Mouse (Mus musculus) hindbrain, embryonic 15.5 days (tissue): ENCODE measurements around the gene Opn1mw. TPM values are rescaled to one million over a fixed set of nuclear protein-coding genes. Genes with fewer than 3 reads are reported as not detected.

Source experiments
- ATAC-seq: fragments of 200-750 bp; cut with Nextera tagmentation; 2 replicates; pipeline ENCODE4 v1.8.0; 2017; ENCODE audit warnings: low read depth, moderate number of reproducible peaks, moderate TSS enrichment; ENCODE audit not compliant: low FRiP score
- H3K27ac ChIP-seq: fragments of 300-500 bp; sonication (generic); replicated peaks from 2 replicates; pipeline ENCODE4 v1.5.1; 2015; ENCODE audit warnings: mild to moderate bottlenecking, inconsistent platforms
- H3K27me3 ChIP-seq: fragments of 300-500 bp; sonication (generic); 2 replicates; pipeline ENCODE4 v1.6.1; 2015; ENCODE audit warnings: control low read depth, inconsistent platforms
- H3K36me3 ChIP-seq: fragments of 300-500 bp; sonication (generic); 2 replicates; pipeline ENCODE4 v1.6.1; 2015; ENCODE audit warnings: control low read depth, inconsistent platforms
- H3K4me1 ChIP-seq: fragments of 300-500 bp; sonication (generic); replicated peaks from 2 replicates; pipeline ENCODE4 v1.6.1; 2015; ENCODE audit warnings: control low read depth, inconsistent platforms
- H3K4me2 ChIP-seq: fragments of 300-500 bp; sonication (generic); 2 replicates; pipeline ENCODE4 v1.6.1; 2015; ENCODE audit warnings: moderate library complexity, mild to moderate bottlenecking, inconsistent platforms
- H3K4me3 ChIP-seq: fragments of 300-500 bp; sonication (generic); 2 replicates; pipeline ENCODE4 v1.5.1; 2015; ENCODE audit warnings: mild to moderate bottlenecking, inconsistent platforms
- H3K9ac ChIP-seq: fragments of 300-500 bp; sonication (generic); 2 replicates; pipeline ENCODE4 v1.6.1; 2015; ENCODE audit warnings: inconsistent platforms
- H3K9me3 ChIP-seq: fragments of 300-500 bp; sonication (generic); 2 replicates; pipeline ENCODE4 v1.6.1; 2016; ENCODE audit warnings: control low read depth, inconsistent platforms
- WGBS: fragments of 180-500 bp; shearing (Covaris S2); methylation state at CpG from one replicate; pipeline ENCODE4 v1.1.7; 2015; 5-methylcytosine and 5-hydroxymethylcytosine counted together
- polyA plus RNA-seq: library from polyadenylated mRNA; unstranded; fragments of >200 nt; fragmentation: Nextera tagmentation; extraction: Ambion mirVana; gene quantifications from 2 replicates; pipeline ENCODE4 v1.2.1, GENCODE M21; 2015

Gene Opn1mw
- polyA plus RNA-seq, 1 experiment from 2014 or later = not detected

DNA sequence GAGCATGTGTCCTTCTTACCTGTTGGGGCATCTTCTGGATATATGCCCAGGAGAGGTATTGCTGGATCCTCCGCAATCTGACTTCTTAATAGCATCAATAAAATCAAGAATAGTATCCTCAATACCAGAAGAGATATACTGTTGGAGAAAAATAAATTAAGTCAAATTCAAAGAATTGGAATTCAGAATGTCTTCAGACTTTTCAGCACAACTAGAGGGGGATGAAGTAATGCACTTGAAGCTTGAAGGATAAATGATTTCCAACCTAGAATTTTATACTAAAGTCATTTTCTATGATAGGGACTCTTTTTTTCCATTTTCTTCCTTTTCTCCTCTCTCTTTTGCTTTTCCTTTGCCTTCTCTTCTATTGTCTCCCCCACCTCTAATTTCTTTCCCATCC lies 40.5 kb downstream of the Opn1mw start, which contains the start of gene Tex28:
Gene Tex28, minus strand, starts transcription at position 101 of the 400 bp plus-strand sequence.
- Histone ChIP-seq H3K9me3 (no peaks in the 10 kb centered on the region), H3K9ac (no peak within 1 kb of the TSS), H3K27ac (no peak within 1 kb of the TSS), H3K36me3 (no peaks in the 10 kb centered on the region), H3K4me1 (no peaks in the 10 kb centered on the region), H3K4me2 (no peak within 1 kb of the TSS), H3K27me3 (no peaks in the 10 kb centered on the region), H3K4me3 (no peak within 1 kb of the TSS)
- no peak for ATAC-seq
- WGBS = 97% methylated on average over 1 of the region's 1 CpGs

DNA sequence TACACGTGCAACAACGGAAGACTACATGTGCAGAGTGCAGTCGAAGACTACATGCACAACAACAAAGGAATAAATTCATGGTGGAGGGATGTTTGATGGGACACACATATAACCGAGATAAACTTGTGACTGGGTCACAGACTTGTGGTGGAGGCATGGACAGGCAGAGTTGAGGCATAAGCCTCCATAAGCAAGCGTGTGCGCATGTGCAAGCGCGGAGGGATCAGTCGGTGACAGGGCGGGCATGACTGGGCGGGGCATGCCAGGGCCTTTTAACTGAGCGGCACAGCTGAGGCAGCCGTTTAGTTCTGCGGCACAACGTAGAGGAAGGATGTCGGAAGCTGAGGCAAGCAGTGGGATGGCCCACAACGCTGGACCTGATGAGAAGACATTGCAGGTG lies 49.7 kb downstream of the Opn1mw start, which contains the start of gene Tktl1:
Gene Tktl1, plus strand, starts transcription at position 301 of the 400 bp plus-strand sequence.
- WGBS = 91% methylated on average over 17 of the region's 17 CpGs
- H3K4me2 ChIP-seq = no peak within 1 kb of the TSS
- H3K4me1 ChIP-seq = no peaks in the 10 kb centered on the region
- ATAC-seq = no peak
- H3K27me3 ChIP-seq = no peaks in the 10 kb centered on the region
- H3K9ac ChIP-seq = no peak within 1 kb of the TSS
- H3K36me3 ChIP-seq = no peaks in the 10 kb centered on the region
- H3K4me3 ChIP-seq = no peak within 1 kb of the TSS
- no peaks in the 10 kb centered on the region for H3K9me3 ChIP-seq
- no peak within 1 kb of the TSS for H3K27ac ChIP-seq

Other genes starting within 250 kb of the Opn1mw start
- 0.17 and 0.18 TPM in 2 replicates for gene Avpr2, start 235.4 kb upstream of the Opn1mw start, polyA plus RNA-seq
- 85.5 and 126 TPM in 2 replicates for gene L1cam, start 231.4 kb upstream of the Opn1mw start, polyA plus RNA-seq
- 3.5 and 3.6 TPM in 2 replicates for gene Arhgap4, start 205.6 kb upstream of the Opn1mw start, polyA plus RNA-seq
- gene Naa10, start 205.5 kb upstream of the Opn1mw start, polyA plus RNA-seq = 93.3 and 98.4 TPM in 2 replicates
- 13.3 and 14.1 TPM in 2 replicates for gene Renbp, start 196.6 kb upstream of the Opn1mw start, polyA plus RNA-seq
- gene Hcfc1, start 161.1 kb upstream of the Opn1mw start, polyA plus RNA-seq = 46.4 and 47.1 TPM in 2 replicates
- gene Irak1, start 103.5 kb upstream of the Opn1mw start, polyA plus RNA-seq = 44.0 and 45.9 TPM in 2 replicates
- gene Mecp2, start 7.9 kb downstream of the Opn1mw start, polyA plus RNA-seq = 12.8 and 13.6 TPM in 2 replicates
- gene Tex28, start 40.4 kb downstream of the Opn1mw start, polyA plus RNA-seq = not detected in 2 replicates
- gene Tktl1, start 49.8 kb downstream of the Opn1mw start, polyA plus RNA-seq = 0.05 and 0.07 TPM in 2 replicates
- 87.8 and 92.0 TPM in 2 replicates for gene Flna, start 122.4 kb downstream of the Opn1mw start, polyA plus RNA-seq
- gene Emd, start 127.2 kb downstream of the Opn1mw start, polyA plus RNA-seq = 14.5 and 16.7 TPM in 2 replicates
- gene Rpl10, start 143.3 kb downstream of the Opn1mw start, polyA plus RNA-seq = 396 and 404 TPM in 2 replicates
- gene Taz, start 154.4 kb downstream of the Opn1mw start, polyA plus RNA-seq = 73.2 and 80.1 TPM in 2 replicates
- 4.4 and 4.7 TPM in 2 replicates for gene Dnase1l1, start 154.9 kb downstream of the Opn1mw start, polyA plus RNA-seq
- gene Atp6ap1, start 169.6 kb downstream of the Opn1mw start, polyA plus RNA-seq = 284 and 300 TPM in 2 replicates
- 868 and 983 TPM in 2 replicates for gene Gdi1, start 177.5 kb downstream of the Opn1mw start, polyA plus RNA-seq
- gene Fam50a, start 185.6 kb downstream of the Opn1mw start, polyA plus RNA-seq = 57.7 and 61.0 TPM in 2 replicates
- 53.6 and 55.5 TPM in 2 replicates for gene Plxna3, start 201.6 kb downstream of the Opn1mw start, polyA plus RNA-seq
- gene Lage3, start 226.2 kb downstream of the Opn1mw start, polyA plus RNA-seq = 73.4 and 75.9 TPM in 2 replicates
- gene Ubl4a, start 245.8 kb downstream of the Opn1mw start, polyA plus RNA-seq = 67.7 and 71.0 TPM in 2 replicates
- gene Slc10a3, start 245.9 kb downstream of the Opn1mw start, polyA plus RNA-seq = 7.7 and 8.4 TPM in 2 replicates